Mouse (Mus musculus): Measurements from ENCODE around the gene Olfr59.

Gene Olfr59

GRCm38 (mm10) chr11:74283436-74283835, at the start of gene Olfr59:
TSS of gene Olfr59 (plus strand) at chr11:74283736.
- DNase-seq (ENCODE audit: extremely low read depth, low read depth, low spot score), result no peak

- no peak for DNase-seq (ENCODE audit: extremely low read depth, low read depth, low spot score)
These were observed 42.3 kb upstream of the Olfr59 start for GRCm38 (mm10) chr11:74241201-74241600.

GRCm38 (mm10) chr11:74259508-74259907, 24.0 kb upstream of the Olfr59 start, which contains the start of gene Olfr406:
TSS of gene Olfr406 (plus strand) at chr11:74259808.
- no peak for DNase-seq (ENCODE audit: extremely low read depth, low read depth, low spot score)

GRCm38 (mm10) chr11:74287256-74287655, 3.7 kb downstream of the Olfr59 start:
- DNase-seq (ENCODE audit: extremely low read depth, low read depth, low spot score), result no peak

- DNase-seq (ENCODE audit: extremely low read depth, low read depth, low spot score), result no peak
These were observed 42.5 kb downstream of the Olfr59 start for GRCm38 (mm10) chr11:74326044-74326443.

- no peak for DNase-seq (ENCODE audit: extremely low read depth, low read depth, low spot score)
These were observed 45.2 kb downstream of the Olfr59 start for GRCm38 (mm10) chr11:74328781-74329180.

- no peak for DNase-seq (ENCODE audit: extremely low read depth, low read depth, low spot score)
These were observed 54.4 kb downstream of the Olfr59 start, which contains the start of gene Olfr410 for GRCm38 (mm10) chr11:74337931-74338330. TSS of gene Olfr410 (minus strand) at chr11:74338031.

Data from fat pad, adult 2 months (tissue).